Mouse (Mus musculus): ENCODE measurements around the gene Plbd1. TPM values are rescaled to one million over a fixed set of nuclear protein-coding genes. Genes with fewer than 3 reads are reported as not detected.

Plbd1 gene
- polyA plus RNA-seq, 1 experiment from 2014 or later: not detected

DNA sequence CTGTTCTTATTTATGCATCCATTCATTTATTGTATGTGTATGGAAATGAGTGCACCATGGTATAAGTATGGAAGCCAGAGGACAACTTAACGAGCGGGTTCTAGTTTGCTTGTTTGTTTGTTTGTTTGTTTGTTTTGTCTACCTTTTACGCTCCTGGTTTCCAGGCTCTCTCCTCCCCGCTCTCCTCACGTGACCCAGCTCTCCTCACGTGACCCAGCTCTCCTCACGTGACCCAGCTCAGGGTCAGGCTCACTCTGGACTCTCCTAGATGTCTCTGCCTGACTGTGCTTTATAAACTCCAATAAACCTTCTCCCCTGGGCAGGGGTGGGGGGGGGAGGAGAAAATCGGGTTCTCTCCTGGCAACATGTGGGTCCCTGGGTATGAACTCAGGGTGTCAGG, 11.1 kb downstream of the Plbd1 start:
- no peak for ATAC-seq
- ChIA-PET CTCF (no interaction called here), POLR2A (no interaction called here)
- in situ Hi-C loops (cut with MboI; ENCODE audit: low pct_unique_long_range_greater_than_20kb): no loop called here
- H3K27me3 ChIP-seq: no peaks in the 10 kb centered on the region
- no peak for DNase-seq (ENCODE audit: low read depth, low spot score)
- no peak for TF ChIP-seq CTCF (IDR thresholded peaks at IDR 0.05)

DNA sequence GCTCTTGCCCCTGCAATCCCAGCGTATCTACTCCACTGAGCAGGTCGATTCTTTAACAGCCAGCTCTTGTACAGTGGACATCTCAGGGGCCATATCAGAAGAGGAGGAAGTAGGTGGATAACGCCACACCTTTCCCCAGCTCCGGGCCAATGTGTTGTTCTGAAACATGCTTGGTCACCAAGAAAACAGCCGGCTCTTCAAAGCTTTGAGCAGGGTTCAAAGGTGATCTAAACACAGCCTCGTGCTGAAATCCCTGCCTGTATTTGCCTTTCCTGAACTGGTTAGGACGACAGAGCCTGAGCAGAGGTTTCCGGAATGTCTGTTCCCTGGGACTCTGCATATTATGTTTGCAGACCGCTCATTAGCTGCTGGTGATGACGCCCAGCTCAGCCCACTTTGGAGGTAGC, 14.3 kb downstream of the Plbd1 start:
- no peak for ATAC-seq
- POLR2A ChIA-PET: no interaction called here
- in situ Hi-C loops (cut with MboI; ENCODE audit: low pct_unique_long_range_greater_than_20kb): no loop called here
- no peak for DNase-seq (ENCODE audit: low read depth, low spot score)
- CTCF ChIA-PET: interaction anchor here (1.2 kb wide), 1 partner anchor 225 kb away, joined by 4 read pairs; no protein-coding TSS in a partner anchor
- no peak for TF ChIP-seq CTCF (IDR thresholded peaks at IDR 0.05)
- H3K27me3 ChIP-seq: no peaks in the 10 kb centered on the region

DNA sequence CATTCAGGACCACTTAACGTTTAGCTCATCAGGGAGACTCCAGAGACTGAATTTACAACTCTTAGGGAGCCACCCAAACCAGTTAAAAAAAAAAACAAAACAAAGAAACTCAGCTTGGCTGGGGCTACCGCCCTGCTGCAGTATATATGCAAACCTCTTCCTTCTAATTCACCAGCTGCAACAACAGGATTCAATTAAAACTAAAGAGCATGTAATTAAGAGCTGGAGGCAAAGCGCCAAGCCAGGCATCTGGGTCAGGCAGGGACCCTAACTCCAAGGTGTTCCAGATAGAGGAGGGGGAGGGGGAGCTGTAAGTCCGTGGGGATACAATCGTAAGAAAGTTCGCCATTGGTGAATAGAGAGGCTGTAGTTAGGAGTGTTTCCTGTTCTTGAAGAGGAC, 15.5 kb downstream of the Plbd1 start:
- no peak for DNase-seq (ENCODE audit: low read depth, low spot score)
- H3K27me3 ChIP-seq: no peaks in the 10 kb centered on the region
- ChIA-PET CTCF (no interaction called here), POLR2A (interaction anchor here (0.6 kb wide), 1 partner anchor 16 kb away, joined by 3 read pairs; no protein-coding TSS in a partner anchor)
- no peak for ATAC-seq
- TF ChIP-seq CTCF (IDR thresholded peaks at IDR 0.05): no peak
- in situ Hi-C loops (cut with MboI; ENCODE audit: low pct_unique_long_range_greater_than_20kb): no loop called here

DNA sequence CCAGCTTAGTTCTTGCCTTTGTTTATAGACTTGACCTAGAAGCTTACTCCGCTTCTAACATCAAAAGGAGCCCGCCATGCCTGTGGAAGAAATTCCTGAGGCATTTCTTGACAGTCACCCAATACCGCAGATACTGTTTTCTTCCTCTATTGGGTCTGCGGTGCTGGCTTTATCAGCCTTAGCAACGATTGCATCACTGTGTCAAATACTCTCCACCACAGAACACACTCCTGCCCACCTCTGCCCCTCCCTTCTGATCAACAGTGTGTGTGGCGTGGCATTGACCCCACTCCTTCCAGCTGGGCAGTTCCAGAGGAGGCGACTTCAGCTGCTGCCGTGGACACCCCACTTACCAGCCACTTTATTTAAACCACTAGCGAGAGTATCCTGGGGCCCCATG, 16.0 kb downstream of the Plbd1 start:
- ATAC-seq (no peak), DNase-seq (ENCODE audit: low read depth, low spot score) (no peak)
- no peaks in the 10 kb centered on the region for H3K27me3 ChIP-seq
- ChIA-PET POLR2A (no interaction called here), CTCF (no interaction called here)
- in situ Hi-C loops (cut with MboI; ENCODE audit: low pct_unique_long_range_greater_than_20kb): no loop called here
- TF ChIP-seq CTCF (IDR thresholded peaks at IDR 0.05): no peak

DNA sequence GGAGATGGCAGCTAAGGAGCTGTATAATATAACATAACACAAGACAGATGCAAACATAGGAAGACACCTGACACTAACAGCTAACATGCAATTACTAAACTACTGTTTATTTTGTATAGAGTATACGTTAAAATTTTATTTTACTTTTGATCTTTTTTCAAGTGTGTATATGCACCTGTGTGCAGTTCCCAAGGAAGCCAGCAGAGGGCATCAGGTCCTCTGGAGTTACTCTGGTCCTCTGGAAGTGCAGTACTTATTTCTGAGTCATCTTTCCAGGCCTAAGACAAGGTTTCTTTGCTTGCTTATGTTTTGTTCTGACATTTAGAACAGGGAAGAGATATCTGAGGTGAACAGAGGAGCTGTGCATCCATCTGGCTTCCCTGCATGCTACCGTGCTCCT, 17.6 kb downstream of the Plbd1 start:
- no peaks in the 10 kb centered on the region for H3K27me3 ChIP-seq
- in situ Hi-C loops (cut with MboI; ENCODE audit: low pct_unique_long_range_greater_than_20kb): no loop called here
- ATAC-seq (no peak), DNase-seq (ENCODE audit: low read depth, low spot score) (no peak)
- TF ChIP-seq CTCF (IDR thresholded peaks at IDR 0.05): peak; percentile 47
- ChIA-PET CTCF (no interaction called here), POLR2A (no interaction called here)

DNA sequence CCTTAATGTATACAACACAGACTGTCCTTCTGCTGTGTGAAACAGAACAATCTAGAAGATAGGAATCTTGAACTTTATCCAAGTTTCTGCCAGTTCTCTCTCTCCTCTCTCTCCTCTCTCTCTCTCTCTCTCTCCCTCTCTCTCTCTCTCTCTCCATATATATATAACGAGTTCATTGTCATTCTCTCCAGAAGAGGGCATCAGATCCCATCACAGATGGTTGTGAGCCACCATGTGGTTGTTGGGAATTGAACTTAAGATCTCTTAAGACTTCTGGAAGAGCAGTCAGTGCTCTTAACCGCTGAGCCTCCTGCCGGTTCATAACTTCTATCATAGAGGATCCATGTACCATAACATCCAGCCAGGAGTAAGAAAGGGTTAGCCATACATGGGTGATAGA, 26.7 kb downstream of the Plbd1 start:
- no peak for ATAC-seq
- no peaks in the 10 kb centered on the region for H3K27me3 ChIP-seq
- DNase-seq (ENCODE audit: low read depth, low spot score): no peak
- ChIA-PET POLR2A (no interaction called here), CTCF (no interaction called here)
- in situ Hi-C loops (cut with MboI; ENCODE audit: low pct_unique_long_range_greater_than_20kb): no loop called here
- no peak for TF ChIP-seq CTCF (IDR thresholded peaks at IDR 0.05)

DNA sequence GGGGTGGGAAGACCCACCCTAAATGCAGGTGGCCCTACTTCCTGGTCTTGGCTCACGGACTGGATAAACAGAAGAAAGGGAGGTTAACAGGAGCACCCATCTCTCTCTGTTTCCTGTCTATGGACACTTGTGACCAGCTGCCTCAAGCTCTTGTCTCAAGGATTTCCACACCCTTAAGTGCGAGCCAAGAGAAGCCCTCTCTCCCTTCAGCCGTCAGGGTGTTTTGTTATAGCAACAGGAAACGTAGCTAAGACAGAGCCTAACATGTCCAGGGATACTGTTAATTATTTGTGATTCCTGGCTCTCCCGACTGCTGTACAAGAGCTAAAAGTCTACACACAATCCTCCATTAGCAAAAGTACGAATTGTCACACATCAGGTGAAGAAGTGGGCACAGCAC, 28.0 kb downstream of the Plbd1 start:
- in situ Hi-C loops (cut with MboI; ENCODE audit: low pct_unique_long_range_greater_than_20kb): no loop called here
- DNase-seq (ENCODE audit: low read depth, low spot score) (no peak), ATAC-seq (no peak)
- ChIA-PET CTCF (no interaction called here), POLR2A (no interaction called here)
- H3K27me3 ChIP-seq: no peaks in the 10 kb centered on the region
- no peak for TF ChIP-seq CTCF (IDR thresholded peaks at IDR 0.05)

DNA sequence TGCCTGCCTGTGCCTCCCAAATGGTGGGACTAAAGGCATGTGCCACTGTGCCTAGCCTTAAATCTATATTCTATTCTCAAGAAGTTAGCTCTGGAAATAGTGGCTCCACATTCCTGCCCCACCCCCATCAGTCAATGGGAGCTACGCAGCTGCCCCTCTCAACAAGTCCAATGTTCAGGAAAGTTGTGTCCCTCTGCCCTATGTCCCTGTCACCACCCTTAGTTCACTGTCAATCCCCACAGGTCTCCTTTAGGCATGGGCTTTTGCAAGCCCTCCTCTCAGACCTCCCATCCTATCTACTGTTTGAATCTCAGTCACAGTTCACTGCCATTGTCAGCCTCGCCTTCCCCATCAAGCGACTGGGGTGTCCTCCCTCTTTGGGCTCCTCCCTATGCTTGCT, 28.6 kb downstream of the Plbd1 start:
- DNase-seq (ENCODE audit: low read depth, low spot score): no peak
- CTCF ChIA-PET: no interaction called here
- no peak for TF ChIP-seq CTCF (IDR thresholded peaks at IDR 0.05)
- POLR2A ChIA-PET: no interaction called here
- no peaks in the 10 kb centered on the region for H3K27me3 ChIP-seq
- in situ Hi-C loops (cut with MboI; ENCODE audit: low pct_unique_long_range_greater_than_20kb): no loop called here
- ATAC-seq: no peak

DNA sequence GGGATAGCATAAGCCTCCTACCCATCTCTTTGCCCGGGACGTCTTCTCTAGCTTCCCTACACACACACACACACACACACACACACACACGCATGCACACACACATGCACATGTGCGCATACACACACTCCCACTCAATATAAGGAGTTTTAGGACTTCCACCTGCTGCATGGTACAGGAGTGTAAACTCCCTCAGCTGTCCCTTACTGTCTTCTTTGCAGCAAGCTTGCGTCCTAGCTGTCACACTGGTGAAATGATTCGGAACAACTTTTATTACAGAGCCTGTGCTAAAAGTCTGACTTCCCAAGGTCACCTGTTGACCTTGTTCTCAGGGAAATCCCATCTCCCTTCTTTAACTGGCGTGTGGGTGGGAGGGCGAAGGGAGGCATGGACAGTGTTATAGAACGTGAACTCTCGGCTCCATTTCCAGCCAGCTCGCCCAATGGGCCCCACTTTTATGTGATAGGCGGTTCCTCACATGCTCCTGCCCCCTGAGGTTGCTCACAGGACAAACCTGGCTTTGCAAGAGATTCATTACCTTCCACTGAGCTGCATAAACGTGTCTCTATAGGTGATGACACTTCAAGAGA, 29.7 kb downstream of the Plbd1 start:
- CTCF ChIA-PET: interaction anchor here (1.4 kb wide), 1 partner anchor 11 kb away, joined by 6 read pairs; no protein-coding TSS in a partner anchor
- no peak for ATAC-seq
- TF ChIP-seq CTCF (IDR thresholded peaks at IDR 0.05): no peak
- in situ Hi-C loops (cut with MboI; ENCODE audit: low pct_unique_long_range_greater_than_20kb): no loop called here
- H3K27me3 ChIP-seq: no peaks in the 10 kb centered on the region
- no peak for DNase-seq (ENCODE audit: low read depth, low spot score)
- POLR2A ChIA-PET: interaction anchor here (0.9 kb wide), 1 partner anchor 12 kb away, joined by 3 read pairs; no protein-coding TSS in a partner anchor

DNA sequence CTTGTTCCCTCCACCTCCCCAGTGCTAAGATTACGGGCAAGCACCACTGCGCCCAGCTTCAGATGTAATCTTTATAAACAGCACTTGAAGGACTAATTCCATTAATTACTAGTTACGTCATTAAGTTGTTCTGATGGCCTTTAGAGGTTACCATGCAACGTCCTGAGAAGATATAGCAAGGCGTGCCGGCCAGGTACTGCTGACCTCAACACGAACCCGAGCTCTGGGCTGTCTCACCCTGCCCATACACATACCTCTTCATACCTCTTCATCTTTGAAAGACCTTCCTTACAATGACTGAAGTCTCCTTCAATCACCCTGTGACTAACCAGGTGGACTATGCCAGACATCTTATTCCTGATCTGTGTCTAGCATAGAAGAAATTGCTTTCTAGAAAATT, 30.2 kb downstream of the Plbd1 start:
- TF ChIP-seq CTCF (IDR thresholded peaks at IDR 0.05): no peak
- ChIA-PET CTCF (interaction anchor here (1.4 kb wide), 1 partner anchor 11 kb away, joined by 6 read pairs; no protein-coding TSS in a partner anchor), POLR2A (no interaction called here)
- DNase-seq (ENCODE audit: low read depth, low spot score) (no peak), ATAC-seq (no peak)
- in situ Hi-C loops (cut with MboI; ENCODE audit: low pct_unique_long_range_greater_than_20kb): no loop called here
- H3K27me3 ChIP-seq: no peaks in the 10 kb centered on the region

DNA sequence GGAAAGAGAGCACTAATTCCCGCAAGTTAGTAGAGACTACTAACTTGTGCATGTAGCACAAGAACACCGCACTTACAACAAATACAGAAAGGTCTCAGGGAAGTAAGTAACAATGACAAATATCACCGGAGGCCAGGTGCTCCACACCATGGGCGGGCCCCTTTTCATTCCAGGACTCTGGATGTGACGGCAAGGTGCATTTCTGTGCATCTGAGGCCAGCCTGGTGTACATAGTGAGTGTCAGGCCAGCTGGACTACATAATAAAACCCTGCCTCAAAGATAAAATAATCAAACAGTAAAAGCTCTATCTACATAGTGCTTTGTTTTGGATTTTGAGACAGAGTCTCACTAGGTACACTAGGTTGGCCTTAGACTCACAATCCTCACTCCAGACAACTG, 32.1 kb downstream of the Plbd1 start:
- no peaks in the 10 kb centered on the region for H3K27me3 ChIP-seq

DNA sequence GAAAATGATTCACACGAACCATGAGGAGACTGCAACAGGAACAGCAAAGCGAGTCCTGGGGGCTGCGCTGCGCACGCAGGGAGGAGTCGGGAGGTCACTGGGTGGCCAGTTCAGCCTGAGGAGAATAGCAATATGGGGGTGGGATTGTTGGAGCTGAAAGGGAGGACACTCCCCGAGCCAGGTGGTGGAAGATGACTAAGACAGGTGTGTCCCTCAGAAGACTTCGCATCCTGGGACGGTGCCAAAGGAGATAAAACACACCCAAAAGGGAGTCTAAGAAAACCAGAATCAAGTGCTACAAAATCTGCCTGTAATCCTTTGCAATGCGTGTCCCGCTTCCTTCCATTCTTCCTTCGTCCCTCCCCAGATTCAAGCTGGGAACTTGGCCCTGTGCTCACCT, 36.3 kb downstream of the Plbd1 start:
- ChIA-PET CTCF (interaction anchor here (1.1 to 1.7 kb wide), 3 partner anchors 21 to 96 kb away, joined by 3 read pairs; no protein-coding TSS in a partner anchor), POLR2A (no interaction called here)
- in situ Hi-C loops (cut with MboI; ENCODE audit: low pct_unique_long_range_greater_than_20kb): loop anchor here (5.0 kb wide), 1 partner anchor 112 kb away; no protein-coding TSS in a partner anchor
- no peak for ATAC-seq
- TF ChIP-seq CTCF (IDR thresholded peaks at IDR 0.05): no peak
- DNase-seq (ENCODE audit: low read depth, low spot score): no peak
- H3K27me3 ChIP-seq: no peaks in the 10 kb centered on the region

More for the DNA sequence above, 32.1 kb downstream of the Plbd1 start:
- in situ Hi-C loops (cut with MboI; ENCODE audit: low pct_unique_long_range_greater_than_20kb): loop anchor here (5.0 kb wide), 1 partner anchor 108 kb away; no protein-coding TSS in a partner anchor
- ChIA-PET CTCF (interaction anchor here (1.1 to 1.2 kb wide), 2 partner anchors 117 to 138 kb away, joined by 3 read pairs; no protein-coding TSS in a partner anchor), POLR2A (interaction anchor here (0.6 kb wide), 2 partner anchors 17 to 80 kb away, joined by 3 read pairs; no protein-coding TSS in a partner anchor)
- TF ChIP-seq CTCF (IDR thresholded peaks at IDR 0.05): no peak
- DNase-seq (ENCODE audit: low read depth, low spot score) (no peak), ATAC-seq (no peak)
